Mouse (Mus musculus) hindbrain, postnatal 0 days (tissue): ENCODE results near the gene Glis2. TPM values are rescaled to one million over a fixed set of nuclear protein-coding genes. Genes with fewer than 3 reads are reported as not detected.
A peak's percentile ranks its signal among the peaks of the same experiment; 100 is the strongest.

Experiments
- ATAC-seq: fragments of 200-750 bp; cut with Nextera tagmentation; 2 replicates; pipeline ENCODE4 v1.8.0; 2017; ENCODE audit warnings: mild to moderate bottlenecking, moderate TSS enrichment, moderate library complexity
- DNase-seq: peaks from one replicate; pipeline ENCODE4 v3.0.0-alpha.2; 2015; ENCODE audit warnings: low spot score
- H3K27ac ChIP-seq: fragments of 300-500 bp; sonication (generic); 2 replicates; pipeline ENCODE4 v1.5.1; 2014; ENCODE audit warnings: mild to moderate bottlenecking
- H3K27me3 ChIP-seq: fragments of 300-500 bp; sonication (generic); 2 replicates; pipeline ENCODE4 v1.6.1; 2014; ENCODE audit warnings: low read length, mixed read lengths; ENCODE audit not compliant: insufficient read depth
- H3K36me3 ChIP-seq: fragments of 300-500 bp; sonication (generic); 2 replicates; pipeline ENCODE4 v1.6.1; 2014; ENCODE audit warnings: low read length, mixed read lengths; ENCODE audit not compliant: insufficient read depth
- H3K4me1 ChIP-seq: fragments of 300-500 bp; sonication (generic); 2 replicates; pipeline ENCODE4 v1.6.1; 2014; ENCODE audit warnings: antibody characterized with exemption, low read length, mixed read lengths; ENCODE audit not compliant: insufficient read depth
- H3K4me2 ChIP-seq: fragments of 300-500 bp; sonication (generic); 2 replicates; pipeline ENCODE4 v1.6.1; 2014; ENCODE audit warnings: low read depth, mild to moderate bottlenecking, low read length, moderate library complexity, mixed read lengths
- H3K4me3 ChIP-seq: fragments of 300-500 bp; sonication (generic); 2 replicates; pipeline ENCODE4 v1.5.1; 2014; ENCODE audit warnings: low read length
- H3K9ac ChIP-seq: fragments of 300-500 bp; sonication (generic); replicated peaks from 2 replicates; pipeline ENCODE4 v1.6.1; 2014; ENCODE audit warnings: mild to moderate bottlenecking, low read length, moderate library complexity, mixed read lengths
- H3K9me3 ChIP-seq: fragments of 300-500 bp; sonication (generic); 2 replicates; pipeline ENCODE4 v1.6.1; 2016; ENCODE audit warnings: low read length, mixed read lengths
- CTCF ChIP-seq: IDR thresholded peaks from 2 replicates; pipeline ENCODE4 v1.5.1; 2016; ENCODE audit warnings: antibody characterized with exemption, control low read depth, low read depth
- WGBS: fragments of 180-500 bp; shearing (Covaris S2); extraction: QIAGEN DNeasy Blood & Tissue Kit; methylation state at CpG from one replicate; pipeline ENCODE4 v1.1.7; 2014; 5-methylcytosine and 5-hydroxymethylcytosine counted together
- polyA plus RNA-seq: library from polyadenylated mRNA; unstranded; fragments of >200 nt; fragmentation: Nextera tagmentation; extraction: Ambion mirVana; gene quantifications from 2 replicates; pipeline ENCODE4 v1.2.1, GENCODE M21; 2015
- total RNA-seq: library from RNA; depleted of rRNA; stranded (reverse); fragments of >200 nt; gene quantifications from 2 replicates; pipeline ENCODE4 v1.2.3, GENCODE M21; 2014

Glis2 gene
- total and polyA plus RNA-seq, 2 experiments from 2014 or later = 12.0 to 25.8 TPM

- Histone ChIP-seq H3K9ac (no peak overlapping the region), H3K4me3 (no peak overlapping the region), H3K4me1 (no peaks in the 10 kb centered on the region), H3K4me2 (no peak overlapping the region), H3K9me3 (no peaks in the 10 kb centered on the region), H3K27ac (no peak overlapping the region), H3K36me3 (peaks cover 26% of the 10 kb centered on the region), H3K27me3 (no peaks in the 10 kb centered on the region)
- ATAC-seq = no peak
- TF ChIP-seq CTCF = no peak
- 83% methylated on average over 4 of the region's 4 CpGs for WGBS
- DNase-seq = no peak
These were observed 22.3 kb downstream of the Glis2 start for GRCm38 (mm10) chr16:4616829-4617228.

GRCm38 (mm10) chr16:4624074-4624473 is 29.6 kb downstream of the Glis2 start:
- no peak for TF ChIP-seq CTCF
- WGBS = 15% methylated on average over 9 of the region's 9 CpGs
- peaks cover 23% of the 10 kb centered on the region for H3K36me3 ChIP-seq
- DNase-seq (no peak), ATAC-seq (no peak)
- H3K9ac ChIP-seq = peak overlapping the region; percentile 84
- peaks cover 14% of the 10 kb centered on the region for H3K4me1 ChIP-seq
- H3K27ac ChIP-seq = peak overlapping the region; percentile 93
- no peaks in the 10 kb centered on the region for H3K27me3 ChIP-seq
- peak overlapping the region; percentile 83 for H3K4me2 ChIP-seq
- H3K4me3 ChIP-seq = peak overlapping the region; percentile 73
- no peaks in the 10 kb centered on the region for H3K9me3 ChIP-seq

GRCm38 (mm10) chr16:4624481-4625110 is 30.1 kb downstream of the Glis2 start, which contains the start of gene Pam16:
Gene Pam16 (minus strand): TSS chr16:4624988.
- peaks cover 27% of the 10 kb centered on the region for H3K36me3 ChIP-seq
- H3K4me2 ChIP-seq = peak within 1 kb of the TSS; percentile 83
- H3K4me1 ChIP-seq = peaks cover 14% of the 10 kb centered on the region
- peak within 1 kb of the TSS; percentile 84 for H3K9ac ChIP-seq
- peak within 1 kb of the TSS; percentile 93 for H3K27ac ChIP-seq
- peak within 1 kb of the TSS; percentile 73 for H3K4me3 ChIP-seq
- ATAC-seq = peak; percentile 93
- H3K27me3 ChIP-seq = no peaks in the 10 kb centered on the region
- H3K9me3 ChIP-seq = no peaks in the 10 kb centered on the region
- peak; percentile 97 for DNase-seq
- WGBS = under 1% methylated on average over 56 of the region's 56 CpGs
- 0 out of 2 replicates have a peak, but pooled peaks have one; percentile 1 for TF ChIP-seq CTCF

GRCm38 (mm10) chr16:4627105-4627504 is 32.6 kb downstream of the Glis2 start:
- H3K9ac ChIP-seq = no peak overlapping the region
- no peaks in the 10 kb centered on the region for H3K27me3 ChIP-seq
- 91% methylated on average over 6 of the region's 6 CpGs for WGBS
- no peak for TF ChIP-seq CTCF
- ATAC-seq = no peak
- peaks cover 14% of the 10 kb centered on the region for H3K4me1 ChIP-seq
- H3K27ac ChIP-seq = no peak overlapping the region
- no peaks in the 10 kb centered on the region for H3K9me3 ChIP-seq
- no peak overlapping the region for H3K4me3 ChIP-seq
- H3K4me2 ChIP-seq = no peak overlapping the region
- H3K36me3 ChIP-seq = peaks cover 29% of the 10 kb centered on the region
- no peak for DNase-seq

GRCm38 (mm10) chr16:4628898-4629419 is 34.4 kb downstream of the Glis2 start:
- DNase-seq (no peak), ATAC-seq (no peak)
- no peak for TF ChIP-seq CTCF
- no peak overlapping the region for H3K9ac ChIP-seq
- no peak overlapping the region for H3K4me2 ChIP-seq
- H3K27ac ChIP-seq = no peak overlapping the region
- H3K27me3 ChIP-seq = no peaks in the 10 kb centered on the region
- no peaks in the 10 kb centered on the region for H3K9me3 ChIP-seq
- no peak overlapping the region for H3K4me3 ChIP-seq
- peaks cover 29% of the 10 kb centered on the region for H3K36me3 ChIP-seq
- 0 out of 2 replicates have a peak, but pooled peaks cover under 1% of the 10 kb centered on the region for H3K4me1 ChIP-seq
- 97% methylated on average over 9 of the region's 9 CpGs for WGBS

GRCm38 (mm10) chr16:4629950-4630349 is 35.4 kb downstream of the Glis2 start:
- no peaks in the 10 kb centered on the region for H3K27me3 ChIP-seq
- peak; percentile 74 for DNase-seq
- H3K9ac ChIP-seq = no peak overlapping the region
- H3K36me3 ChIP-seq = peaks cover 29% of the 10 kb centered on the region
- H3K4me1 ChIP-seq = no peaks in the 10 kb centered on the region
- ATAC-seq = peak; percentile 31; the same call in 1 of the 2 replicates
- no peaks in the 10 kb centered on the region for H3K9me3 ChIP-seq
- TF ChIP-seq CTCF = peak; percentile 99
- no peak overlapping the region for H3K27ac ChIP-seq
- WGBS = 29% methylated on average over 6 of the region's 6 CpGs
- no peak overlapping the region for H3K4me3 ChIP-seq
- no peak overlapping the region for H3K4me2 ChIP-seq

- 44% methylated on average over 7 of the region's 7 CpGs for WGBS
- H3K36me3 ChIP-seq = peaks cover 22% of the 10 kb centered on the region
- peak; percentile 54 for DNase-seq
These were observed 37.5 kb downstream of the Glis2 start for GRCm38 (mm10) chr16:4632050-4632449.

More at GRCm38 (mm10) chr16:4632050-4632449, 37.5 kb downstream of the Glis2 start:
- H3K4me3 ChIP-seq = no peak overlapping the region
- H3K27ac ChIP-seq = no peak overlapping the region
- H3K4me2 ChIP-seq = no peak overlapping the region
- no peaks in the 10 kb centered on the region for H3K27me3 ChIP-seq
- no peak overlapping the region for H3K9ac ChIP-seq
- ATAC-seq = 0 out of 2 replicates have a peak, but pooled peaks have one; percentile 5
- H3K9me3 ChIP-seq = no peaks in the 10 kb centered on the region
- peak; percentile 58 for TF ChIP-seq CTCF
- no peaks in the 10 kb centered on the region for H3K4me1 ChIP-seq
